Comparison of ENCODE assay signal across 11 mouse cellular contexts in the genomic region with DNA sequence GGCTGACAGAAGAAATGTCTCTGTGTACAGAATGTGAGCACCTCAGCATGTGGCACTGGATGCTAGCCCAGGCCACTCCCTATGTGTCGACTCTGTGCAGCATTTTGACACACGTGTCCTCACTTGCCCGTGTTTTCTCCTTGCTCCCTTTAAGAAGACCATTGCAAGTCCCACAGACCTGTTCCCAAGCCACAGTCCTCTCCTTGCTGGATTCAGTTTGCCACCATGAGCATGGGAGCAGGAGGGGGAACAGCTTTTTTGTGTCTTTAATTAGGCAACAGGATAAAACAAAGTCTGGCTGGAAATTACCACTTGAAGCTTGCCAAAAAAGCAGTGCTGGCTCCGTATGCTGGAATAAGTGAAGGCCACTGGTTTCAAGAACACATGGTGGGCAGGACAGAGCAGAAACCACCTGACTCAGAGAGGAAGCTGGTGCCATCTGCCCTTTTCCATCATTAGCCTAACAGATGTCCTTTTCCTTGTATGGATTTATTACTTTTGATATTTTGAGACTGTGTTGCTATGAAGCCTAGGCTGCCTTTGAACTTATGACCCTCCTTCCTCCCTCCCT. TPM values are rescaled to one million over a fixed set of nuclear protein-coding genes. Genes with fewer than 3 reads are reported as not detected.
A peak's percentile ranks its signal among the peaks of the same experiment; 100 is the strongest.
DNase-seq lines count a peak whose midpoint lies in the region; ATAC-seq and TF ChIP-seq lines count a peak whose summit lies in the region.
"Had no signal": no experiment of that assay in that cellular context is flagged by ENCODE, and none has a peak within 500 bp of the region (broad histone marks: within the 10 kb centered on the region; RNA-seq: fewer than 3 reads in every experiment).

No protein-coding gene starts in this region.

- intact Hi-C loops in gastrocnemius, adult 2 months (cut with DNase I), result no loop called here

- ATAC-seq in neural tube, embryonic 13.5 days (ENCODE audit: low read depth), result no peak
- peak; percentile 19; the same call in 1 of the 2 replicates for ATAC-seq in embryonic facial prominence, embryonic 14.5 days (ENCODE audit: low read depth)
- ATAC-seq in monocyte, adult 5-6 weeks (replicated peaks; ENCODE audit: insufficient number of reproducible peaks, low FRiP score, low TSS enrichment, poor library complexity, severe bottlenecking), result no peak

- H3K4me2 ChIP-seq in neural tube, embryonic 13.5 days, result no peak overlapping the region
- no peak overlapping the region for H3K4me2 ChIP-seq in embryonic facial prominence, embryonic 14.5 days (ENCODE audit: low read depth, low read length)
- H3K4me2 ChIP-seq: heart, embryonic 15.5 days; stomach, embryonic 15.5 days had no signal

- H3K4me1 ChIP-seq in neural tube, embryonic 13.5 days (replicated peaks), result peaks cover 44% of the 10 kb centered on the region
- 0 out of 2 replicates have a peak, but pooled peaks cover 11% of the 10 kb centered on the region for H3K4me1 ChIP-seq in embryonic facial prominence, embryonic 14.5 days (ENCODE audit: control insufficient read depth, insufficient read depth, low read length)

- H3K27ac ChIP-seq in gastrocnemius, adult 2 months, result peak overlapping the region; percentile 73
- 0 out of 2 replicates have a peak overlapping the region, but pooled peaks have one; percentile 14 for H3K27ac ChIP-seq in neural tube, embryonic 13.5 days (replicated peaks)
- no peak overlapping the region; the same call in 1 of the 2 replicates for H3K27ac ChIP-seq in embryonic facial prominence, embryonic 14.5 days (replicated peaks; ENCODE audit: low read depth, low read length)
- H3K27ac ChIP-seq: heart, embryonic 15.5 days; stomach, embryonic 15.5 days had no signal

- H3K27me3 ChIP-seq in neural tube, embryonic 13.5 days, result no peaks in the 10 kb centered on the region
- no peaks in the 10 kb centered on the region for H3K27me3 ChIP-seq in embryonic facial prominence, embryonic 14.5 days (replicated peaks; ENCODE audit: control insufficient read depth, insufficient read depth, low read length)
- H3K27me3 ChIP-seq: CH12.LX; heart, embryonic 15.5 days; stomach, embryonic 15.5 days had no signal

- no peak overlapping the region for H3K4me3 ChIP-seq in gastrocnemius, adult 2 months
- no peak overlapping the region for H3K4me3 ChIP-seq in neural tube, embryonic 13.5 days
- H3K4me3 ChIP-seq in embryonic facial prominence, embryonic 14.5 days (ENCODE audit: low read depth, low read length), result no peak overlapping the region
- H3K4me3 ChIP-seq: heart, embryonic 15.5 days; stomach, embryonic 15.5 days had no signal

- 55% methylated on average over 4 of the region's 4 CpGs for WGBS in neural tube, embryonic 13.5 days
- WGBS in embryonic facial prominence, embryonic 14.5 days, result 41% methylated on average over 4 of the region's 4 CpGs

- TF ChIP-seq CTCF in gastrocnemius, adult 2 months (IDR thresholded peaks at IDR 0.05), result no peak

- peaks cover 29% of the 10 kb centered on the region for H3K36me3 ChIP-seq in neural tube, embryonic 13.5 days
- peaks cover 45% of the 10 kb centered on the region for H3K36me3 ChIP-seq in embryonic facial prominence, embryonic 14.5 days (ENCODE audit: control insufficient read depth, insufficient read depth, low read length)

- peak; percentile 58 for DNase-seq in gastrocnemius, adult 2 months
- DNase-seq in gastrocnemius, postnatal 10 days, result no peak
- DNase-seq in neural tube, embryonic 10.5 days (ENCODE audit: extremely low spot score, low spot score), result no peak
- DNase-seq in embryonic facial prominence, embryonic 14.5 days (ENCODE audit: low spot score), result peak; percentile 61
- DNase-seq in lung, postnatal 36 days, result peak; percentile 13
- DNase-seq in kidney, postnatal 14 days, result no peak

- H3K9me3 ChIP-seq in neural tube, embryonic 13.5 days, result no peaks in the 10 kb centered on the region
- no peaks in the 10 kb centered on the region for H3K9me3 ChIP-seq in embryonic facial prominence, embryonic 14.5 days (ENCODE audit: control insufficient read depth, low read length)
- H3K9me3 ChIP-seq: heart, embryonic 15.5 days; stomach, embryonic 15.5 days had no signal

- H3K9ac ChIP-seq in neural tube, embryonic 13.5 days, result no peak overlapping the region
- H3K9ac ChIP-seq in embryonic facial prominence, embryonic 14.5 days (ENCODE audit: low read depth, low read length), result no peak overlapping the region
- H3K9ac ChIP-seq: heart, embryonic 15.5 days; stomach, embryonic 15.5 days had no signal

RNA-seq across cellular contexts. Expression of a gene that starts 12.0 kb away (rescaled TPM):
- total RNA-seq in gastrocnemius, adult 2 months (2021), result 10 to 100 TPM; 21.9 to 24.2 TPM
- total RNA-seq in gastrocnemius, postnatal 10 days (2021), result 10 to 100 TPM; 34.3 to 46.2 TPM
- 108 and 112 TPM in 2 replicates for polyA plus RNA-seq in neural tube, embryonic 13.5 days (2015; fragmentation: Nextera tagmentation; extraction: Ambion mirVana)
- polyA plus RNA-seq in embryonic facial prominence, embryonic 14.5 days (2014; fragmentation: Nextera tagmentation; extraction: Ambion mirVana), result 129 and 133 TPM in 2 replicates
- total RNA-seq in monocyte, adult 5-6 weeks (2017), result 66.2 to 85.9 TPM (median 77.0 TPM) in 3 replicates

RNA-seq across cellular contexts. Expression of a gene that starts 12.0 kb away (rescaled TPM):
- 10 to 100 TPM; 11.3 to 16.2 TPM for total RNA-seq in gastrocnemius, adult 2 months (2021)
- total RNA-seq in gastrocnemius, postnatal 10 days (2021), result 10 to 100 TPM; 12.8 to 13.2 TPM
- polyA plus RNA-seq in neural tube, embryonic 13.5 days (2015; fragmentation: Nextera tagmentation; extraction: Ambion mirVana), result 19.7 and 20.8 TPM in 2 replicates
- polyA plus RNA-seq in embryonic facial prominence, embryonic 14.5 days (2014; fragmentation: Nextera tagmentation; extraction: Ambion mirVana), result 21.1 and 23.8 TPM in 2 replicates
- 3.2 to 9.7 TPM (median 5.5 TPM) in 3 replicates for total RNA-seq in monocyte, adult 5-6 weeks (2017)

RNA-seq across cellular contexts. Expression of a gene that starts 38.1 kb away (rescaled TPM):
- 1 to 10 TPM; 3.0 to 3.9 TPM for total RNA-seq in gastrocnemius, adult 2 months (2021)
- 1 to 10 TPM; 3.0 to 5.0 TPM for total RNA-seq in gastrocnemius, postnatal 10 days (2021)
- 14.6 and 16.9 TPM in 2 replicates for polyA plus RNA-seq in neural tube, embryonic 13.5 days (2015; fragmentation: Nextera tagmentation; extraction: Ambion mirVana)
- polyA plus RNA-seq in embryonic facial prominence, embryonic 14.5 days (2014; fragmentation: Nextera tagmentation; extraction: Ambion mirVana), result 22.3 and 30.4 TPM in 2 replicates
- total RNA-seq in monocyte, adult 5-6 weeks (2017), result 2.3 to 4.5 TPM in 2 of 3 replicates, not detected in the other

RNA-seq across cellular contexts. Expression of a gene that starts 38.1 kb away (rescaled TPM):
- total RNA-seq in gastrocnemius, adult 2 months (2021), result not detected
- total RNA-seq in gastrocnemius, postnatal 10 days (2021), result not detected
- 0.73 and 0.76 TPM in 2 replicates for polyA plus RNA-seq in neural tube, embryonic 13.5 days (2015; fragmentation: Nextera tagmentation; extraction: Ambion mirVana)
- 0.79 and 0.96 TPM in 2 replicates for polyA plus RNA-seq in embryonic facial prominence, embryonic 14.5 days (2014; fragmentation: Nextera tagmentation; extraction: Ambion mirVana)
- total RNA-seq in monocyte, adult 5-6 weeks (2017), result 0.97 TPM in 1 of 3 replicates, not detected in the others

Comparison
In these comparisons a context has a peak if more than half of its experiments do, and no peak if none do; other contexts are left out.
1. DNase-seq: peak in gastrocnemius, adult 2 months (single experiment), embryonic facial prominence, embryonic 14.5 days (single experiment) and lung, postnatal 36 days (single experiment); none in gastrocnemius, postnatal 10 days (single experiment), neural tube, embryonic 10.5 days (single experiment) and kidney, postnatal 14 days (single experiment).